Mouse (Mus musculus): ENCODE results near the gene Snx8.
A peak's percentile ranks its signal among the peaks of the same experiment; 100 is the strongest.

Gene Snx8

DNA sequence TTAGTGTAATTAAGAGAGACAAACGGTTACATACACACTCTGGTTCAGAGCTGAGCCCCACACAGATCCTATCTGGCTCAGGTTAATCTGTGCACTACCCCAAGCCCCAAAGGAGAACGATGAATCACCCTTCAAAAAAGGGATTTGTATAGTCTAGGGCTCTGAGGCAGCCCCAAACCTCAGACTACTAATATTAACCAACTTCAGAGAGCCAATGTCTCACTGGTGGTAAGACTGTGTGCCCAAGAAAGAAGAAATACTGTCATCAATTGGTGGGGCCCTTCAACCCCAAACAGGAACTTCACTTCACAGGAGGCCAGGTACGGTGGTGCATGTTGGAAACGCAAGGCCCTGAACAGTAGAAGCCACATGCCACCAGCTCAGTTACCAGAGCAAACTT, 43.8 kb downstream of the Snx8 start:
- no peak for DNase-seq (ENCODE audit: low spot score in 2 of 2)

DNA sequence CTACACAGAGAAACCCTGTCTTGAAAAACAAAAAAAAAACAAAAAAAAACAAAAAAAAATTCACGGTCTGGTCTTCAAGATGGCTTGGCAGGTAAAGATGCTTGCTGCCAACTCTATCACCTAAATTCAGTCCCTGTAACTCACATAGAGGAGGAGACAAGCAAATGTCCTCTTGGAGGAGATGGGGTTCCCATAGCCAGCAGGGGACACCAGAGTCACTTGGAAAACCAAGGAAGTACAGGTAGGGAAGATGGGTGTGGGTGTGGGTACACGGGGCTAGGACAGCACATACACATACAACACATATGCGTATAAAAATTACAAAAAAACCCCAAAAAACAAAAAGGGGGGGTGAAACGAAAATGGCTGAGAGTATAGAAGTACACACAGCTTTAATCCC, 46.2 kb downstream of the Snx8 start:
- DNase-seq (ENCODE audit: low spot score in 2 of 2) = no peak

GRCm38 (mm10) chr5:140339836-140340235, 49.2 kb downstream of the Snx8 start:
- no peak for DNase-seq (ENCODE audit: low spot score in 2 of 2)

DNA sequence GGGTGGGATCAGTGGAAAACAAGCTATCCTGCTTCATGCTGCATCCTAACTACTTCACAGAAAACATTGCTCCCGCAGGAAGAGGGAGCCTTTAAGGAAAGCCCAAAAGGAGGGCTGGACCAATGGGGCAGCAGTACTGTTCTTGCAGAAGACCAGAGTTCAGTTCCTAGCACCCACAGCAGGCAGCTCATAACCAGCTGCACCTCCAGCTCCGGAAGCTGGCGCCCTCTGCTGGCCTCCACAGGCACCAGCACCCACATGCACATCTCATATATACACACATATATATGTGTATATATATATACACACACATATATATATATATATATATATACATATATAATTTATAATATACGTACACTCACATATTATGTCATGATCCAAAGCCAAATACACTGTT, 50.3 kb downstream of the Snx8 start:
- DNase-seq (ENCODE audit: low spot score in 2 of 2) = no peak

- DNase-seq (ENCODE audit: low spot score in 2 of 2) = peak; percentile 18 to 32
These were observed 52.4 kb downstream of the Snx8 start for GRCm38 (mm10) chr5:140336680-140337079.

GRCm38 (mm10) chr5:140333631-140334030, 55.4 kb downstream of the Snx8 start:
- DNase-seq (ENCODE audit: low spot score in 2 of 2) = no peak

DNA sequence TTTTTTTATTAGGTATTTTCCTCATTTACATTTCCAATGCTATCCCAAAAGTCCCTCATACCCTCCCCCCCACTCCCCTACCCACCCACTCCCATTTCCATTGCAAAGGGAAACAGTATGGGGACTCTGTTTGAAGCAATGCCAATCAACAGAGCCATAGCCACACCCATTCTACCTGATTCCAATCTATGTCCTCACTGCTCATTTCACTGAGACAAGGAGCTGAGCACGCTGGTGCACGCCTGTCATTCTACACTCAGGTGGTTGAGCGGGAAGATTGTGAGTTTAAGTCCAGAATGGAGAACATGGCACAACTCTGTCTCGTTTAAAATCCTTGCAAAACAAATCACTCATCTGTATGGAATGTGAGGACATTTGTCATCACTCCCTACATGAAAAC, 56.5 kb downstream of the Snx8 start:
- no peak for DNase-seq (ENCODE audit: low spot score in 2 of 2)

DNA sequence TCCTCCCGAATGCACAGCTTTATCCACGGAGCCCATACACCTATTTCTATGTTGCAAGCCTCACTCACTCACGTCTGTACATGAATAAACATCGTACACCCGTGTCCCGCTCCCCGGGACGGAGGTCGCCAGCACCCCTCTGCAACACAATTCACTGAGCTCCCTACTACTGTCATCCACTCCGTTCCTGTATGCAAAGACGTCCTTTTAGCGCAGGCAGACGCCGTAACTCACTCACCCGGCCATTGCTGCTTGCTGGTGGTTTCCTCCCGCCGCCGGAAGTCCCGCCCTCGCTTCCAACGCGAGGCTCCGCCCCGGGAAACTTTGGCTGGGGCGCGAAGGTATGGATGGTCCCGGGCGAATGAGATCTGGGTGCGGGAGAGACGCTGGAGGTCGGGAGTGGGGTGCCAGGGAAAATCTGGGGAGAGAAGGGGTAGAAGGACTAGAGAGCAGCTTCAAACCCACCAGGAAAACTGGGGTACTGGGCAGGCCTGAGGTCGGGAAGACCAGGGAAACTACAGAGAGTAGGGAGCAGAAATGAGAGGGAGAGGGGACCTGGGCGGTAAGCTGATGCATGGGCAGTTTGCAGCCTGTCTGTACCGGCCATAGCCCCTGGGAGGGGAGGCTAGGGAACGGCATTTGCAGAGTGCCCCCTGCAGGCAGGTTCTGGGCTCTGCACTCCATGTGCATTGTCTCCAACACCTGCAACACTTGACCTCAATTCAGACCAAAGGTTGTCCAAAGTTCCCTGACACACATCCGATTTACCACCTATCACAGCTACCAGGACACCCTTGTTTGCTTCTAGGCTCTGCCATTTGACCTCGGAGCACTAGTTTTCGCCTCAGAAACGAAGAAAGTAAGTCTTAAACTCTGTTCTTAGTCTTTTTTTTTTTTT, 57.2 kb downstream of the Snx8 start, which contains the start of gene Mrm2:
Gene Mrm2, minus strand, starts transcription at position 284 of the 898 bp plus-strand sequence.
- DNase-seq (ENCODE audit: low spot score in 2 of 2) = peak; percentile 82

DNA sequence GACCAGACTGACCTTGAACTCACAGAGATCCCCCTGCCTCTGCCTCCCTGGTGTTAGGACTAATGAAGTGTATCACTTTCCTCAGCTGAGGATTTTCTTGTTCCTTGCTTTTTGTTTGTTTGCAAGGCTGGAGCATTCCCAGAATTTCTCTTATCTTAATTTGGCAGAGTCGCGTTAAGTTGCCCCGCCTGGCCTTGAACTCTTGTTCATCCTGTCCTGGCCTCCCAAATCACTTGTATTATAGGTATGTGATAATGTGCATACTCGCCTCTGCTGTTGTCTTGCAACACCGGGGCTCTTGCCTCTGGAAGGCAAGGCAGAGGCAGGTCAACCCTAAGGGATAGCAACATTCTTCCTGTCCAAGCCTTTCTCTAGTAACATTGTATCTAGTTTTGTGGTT, 65.0 kb downstream of the Snx8 start:
- DNase-seq (ENCODE audit: low spot score in 2 of 2) = no peak

- peak in 1 of 2 experiments; percentile 4 for DNase-seq (ENCODE audit: low spot score in 2 of 2)
These were observed 67.1 kb downstream of the Snx8 start for GRCm38 (mm10) chr5:140321756-140322575.

DNA sequence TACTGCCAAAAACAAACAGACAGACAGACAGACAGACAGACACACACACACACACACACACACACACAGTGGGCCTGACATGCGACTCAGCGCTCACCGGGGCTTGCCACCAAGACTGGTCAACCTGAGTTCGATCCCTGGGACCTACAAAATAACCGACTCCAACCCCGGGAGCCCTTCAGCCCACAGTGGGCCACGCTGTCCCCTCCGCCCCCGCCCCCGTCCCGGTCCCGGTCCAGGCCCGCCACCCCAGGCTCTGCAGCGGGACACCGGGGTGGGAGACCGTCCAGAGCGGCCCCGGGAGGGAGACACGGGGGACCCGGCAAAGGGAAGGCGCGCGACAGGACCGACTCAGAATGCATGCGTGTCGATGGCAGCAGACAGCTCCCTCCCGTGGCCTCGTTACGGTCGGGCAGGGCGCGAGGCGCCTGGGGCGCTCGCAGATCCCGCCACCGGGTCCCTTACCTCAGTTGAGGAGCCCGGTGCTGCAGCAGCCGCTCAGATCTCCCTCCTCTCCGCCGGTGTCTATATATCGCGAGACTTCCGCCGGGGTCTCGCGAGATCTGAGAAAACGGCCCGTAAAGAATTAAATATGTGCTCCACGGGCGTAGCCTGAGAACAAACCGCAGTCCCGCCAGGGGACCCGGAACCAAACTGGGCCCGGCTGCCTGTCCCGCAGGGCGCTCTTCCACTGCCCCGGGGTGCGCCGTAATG, 67.9 kb downstream of the Snx8 start, which contains the start of the genes Mad1l1 and Nudt1:
Gene Mad1l1, minus strand, starts transcription at position 511 of the 714 bp plus-strand sequence.
Gene Nudt1, plus strand, starts transcription at position 615 of the 714 bp plus-strand sequence.
- DNase-seq (ENCODE audit: low spot score in 2 of 2) = peak; percentile 91 to 92

- DNase-seq (ENCODE audit: low spot score in 2 of 2) = no peak
These were observed 72.3 kb downstream of the Snx8 start for GRCm38 (mm10) chr5:140316716-140317115.

DNA sequence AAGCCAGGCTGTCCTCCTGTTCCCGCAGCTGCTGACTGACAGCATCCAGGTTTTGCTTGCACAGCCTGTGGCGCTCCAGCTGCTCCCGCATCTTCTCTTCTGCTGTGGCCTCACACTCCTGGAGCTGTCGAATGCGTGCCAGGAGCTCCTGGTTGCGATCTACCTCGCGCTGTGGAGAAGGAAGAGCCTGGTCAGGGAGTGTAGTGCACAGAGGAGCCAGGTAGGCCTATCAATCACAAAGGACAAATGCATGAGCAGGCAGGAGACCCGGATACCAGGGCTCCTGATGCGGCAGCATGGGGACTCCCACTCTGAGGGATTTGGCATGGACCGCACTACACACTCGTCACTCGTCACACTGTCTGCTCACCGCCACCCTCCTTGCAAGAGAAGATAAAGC, 81.5 kb downstream of the Snx8 start:
- no peak for DNase-seq (ENCODE audit: low spot score in 2 of 2)

GRCm38 (mm10) chr5:140306016-140306415, 83.0 kb downstream of the Snx8 start:
- no peak for DNase-seq (ENCODE audit: low spot score in 2 of 2)

- DNase-seq (ENCODE audit: low spot score in 2 of 2) = no peak
These were observed 90.8 kb downstream of the Snx8 start for GRCm38 (mm10) chr5:140298291-140298690.

DNA sequence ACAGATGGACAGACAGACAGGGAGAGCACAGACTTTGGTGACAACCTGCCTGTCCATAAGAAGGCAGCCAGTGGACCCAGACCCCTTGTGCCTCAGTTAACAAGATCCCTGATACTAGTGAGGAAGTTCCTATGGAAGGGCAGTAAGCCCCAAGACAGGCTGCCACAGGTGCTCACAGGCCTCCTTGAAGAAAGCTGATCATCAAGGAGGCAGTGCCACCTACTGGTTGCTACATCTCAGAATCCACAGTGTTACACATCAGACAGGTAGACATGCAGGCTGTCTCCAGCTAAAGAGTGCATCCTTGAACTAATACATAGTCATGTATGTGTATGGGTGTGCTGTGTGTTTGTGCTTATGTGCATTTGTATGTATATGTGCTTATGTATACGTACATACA, 96.9 kb downstream of the Snx8 start:
- peak; percentile 77 to 82 for DNase-seq (ENCODE audit: low spot score in 2 of 2)

Measured in right cerebral cortex, adult 2 months (tissue).